Mouse (Mus musculus): ENCODE measurements around the gene Hormad1. TPM values are rescaled to one million over a fixed set of nuclear protein-coding genes. Genes with fewer than 3 reads are reported as not detected.

Gene Hormad1
- polyA plus RNA-seq, 1 experiment from 2014 or later: not detected

GRCm38 (mm10) chr3:95523662-95524061 is 35.8 kb upstream of the Hormad1 start:
- no peak overlapping the region for H3K4me3 ChIP-seq (ENCODE audit: low read depth, low read length)
- no peaks in the 10 kb centered on the region for H3K36me3 ChIP-seq (replicated peaks; ENCODE audit: control insufficient read depth, insufficient read depth, low read depth, low read length)
- DNase-seq (ENCODE audit: low spot score) (no peak), ATAC-seq (replicated peaks; ENCODE audit: insufficient number of reproducible peaks, low FRiP score, low TSS enrichment, low read depth) (no peak)
- WGBS: 64% methylated on average over 3 of the region's 3 CpGs
- H3K27me3 ChIP-seq (ENCODE audit: control insufficient read depth, insufficient read depth, low read length): no peaks in the 10 kb centered on the region
- H3K9ac ChIP-seq (replicated peaks; ENCODE audit: low read length): no peak overlapping the region
- H3K4me1 ChIP-seq (ENCODE audit: control insufficient read depth, insufficient read depth, low read length): no peaks in the 10 kb centered on the region
- no peak overlapping the region for H3K27ac ChIP-seq (replicated peaks; ENCODE audit: low read depth, low read length)
- H3K9me3 ChIP-seq (replicated peaks; ENCODE audit: control insufficient read depth, low read length): no peaks in the 10 kb centered on the region
- H3K4me2 ChIP-seq (ENCODE audit: low read depth, low read length): no peak overlapping the region

DNA sequence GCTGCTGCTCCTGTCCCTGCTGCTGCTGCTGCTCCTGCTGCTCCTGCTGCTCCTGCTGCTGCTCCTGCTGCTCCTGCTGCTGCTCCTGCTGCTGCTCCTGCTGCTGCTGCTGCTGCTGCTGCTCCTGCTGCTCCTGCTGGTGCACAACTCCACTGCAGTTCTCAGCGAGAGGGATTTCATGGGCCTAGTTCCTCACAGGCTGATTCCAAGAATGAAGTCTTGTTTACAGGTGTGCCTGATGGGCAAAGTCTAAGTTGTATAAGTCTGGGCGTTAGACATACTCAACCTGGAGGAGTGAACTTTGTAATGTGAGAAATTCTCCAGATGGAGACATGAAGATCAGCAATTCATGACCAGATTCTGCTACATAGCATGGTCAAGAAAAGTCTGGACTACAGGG is 34.8 kb upstream of the Hormad1 start:
- Histone ChIP-seq H3K9ac (replicated peaks; ENCODE audit: low read length) (no peak overlapping the region), H3K9me3 (replicated peaks; ENCODE audit: control insufficient read depth, low read length) (no peaks in the 10 kb centered on the region), H3K27me3 (ENCODE audit: control insufficient read depth, insufficient read depth, low read length) (no peaks in the 10 kb centered on the region), H3K4me1 (ENCODE audit: control insufficient read depth, insufficient read depth, low read length) (no peaks in the 10 kb centered on the region), H3K27ac (replicated peaks; ENCODE audit: low read depth, low read length) (no peak overlapping the region), H3K4me3 (ENCODE audit: low read depth, low read length) (no peak overlapping the region), H3K4me2 (ENCODE audit: low read depth, low read length) (no peak overlapping the region), H3K36me3 (replicated peaks; ENCODE audit: control insufficient read depth, insufficient read depth, low read depth, low read length) (no peaks in the 10 kb centered on the region)
- DNase-seq (ENCODE audit: low spot score) (no peak), ATAC-seq (replicated peaks; ENCODE audit: insufficient number of reproducible peaks, low FRiP score, low TSS enrichment, low read depth) (no peak)
- 71% methylated on average over 2 of the region's 2 CpGs for WGBS

DNA sequence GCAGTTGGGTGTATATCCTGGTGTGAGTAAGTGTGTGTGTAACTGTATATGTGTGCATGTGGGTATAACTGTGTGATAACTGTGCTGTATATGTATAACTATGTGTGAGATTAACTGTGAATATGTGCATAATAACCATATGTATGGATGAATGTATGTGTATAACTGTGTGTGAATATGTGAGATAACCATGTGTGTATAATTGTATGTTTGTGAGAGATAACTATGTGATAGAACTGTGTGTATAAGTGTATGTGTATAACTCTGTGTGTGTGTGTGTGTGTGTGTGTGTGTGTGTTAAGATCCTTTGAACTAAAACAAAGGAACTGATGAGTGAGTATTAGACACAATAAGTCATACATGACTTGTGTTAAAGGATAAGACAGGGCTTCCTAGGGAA is 33.4 kb upstream of the Hormad1 start:
- ATAC-seq (replicated peaks; ENCODE audit: insufficient number of reproducible peaks, low FRiP score, low TSS enrichment, low read depth) (no peak), DNase-seq (ENCODE audit: low spot score) (no peak)
- H3K9ac ChIP-seq (replicated peaks; ENCODE audit: low read length): no peak overlapping the region
- no peak overlapping the region for H3K4me3 ChIP-seq (ENCODE audit: low read depth, low read length)
- H3K4me1 ChIP-seq (ENCODE audit: control insufficient read depth, insufficient read depth, low read length): no peaks in the 10 kb centered on the region
- H3K9me3 ChIP-seq (replicated peaks; ENCODE audit: control insufficient read depth, low read length): no peaks in the 10 kb centered on the region
- H3K27me3 ChIP-seq (ENCODE audit: control insufficient read depth, insufficient read depth, low read length): no peaks in the 10 kb centered on the region
- H3K4me2 ChIP-seq (ENCODE audit: low read depth, low read length): no peak overlapping the region
- H3K27ac ChIP-seq (replicated peaks; ENCODE audit: low read depth, low read length): no peak overlapping the region
- no peaks in the 10 kb centered on the region for H3K36me3 ChIP-seq (replicated peaks; ENCODE audit: control insufficient read depth, insufficient read depth, low read depth, low read length)

- H3K36me3 ChIP-seq (replicated peaks; ENCODE audit: control insufficient read depth, insufficient read depth, low read depth, low read length): no peaks in the 10 kb centered on the region
- no peak within 1 kb of the TSS for H3K4me3 ChIP-seq (ENCODE audit: low read depth, low read length)
- H3K9ac ChIP-seq (replicated peaks; ENCODE audit: low read length): no peak within 1 kb of the TSS
- no peaks in the 10 kb centered on the region for H3K4me1 ChIP-seq (ENCODE audit: control insufficient read depth, insufficient read depth, low read length)
- no peak for ATAC-seq (replicated peaks; ENCODE audit: insufficient number of reproducible peaks, low FRiP score, low TSS enrichment, low read depth)
- H3K9me3 ChIP-seq (replicated peaks; ENCODE audit: control insufficient read depth, low read length): no peaks in the 10 kb centered on the region
- WGBS: 91% methylated on average over 8 of the region's 8 CpGs
- no peak within 1 kb of the TSS for H3K27ac ChIP-seq (replicated peaks; ENCODE audit: low read depth, low read length)
- no peak within 1 kb of the TSS for H3K4me2 ChIP-seq (ENCODE audit: low read depth, low read length)
- no peaks in the 10 kb centered on the region for H3K27me3 ChIP-seq (ENCODE audit: control insufficient read depth, insufficient read depth, low read length)
- DNase-seq (ENCODE audit: low spot score): no peak
Observed at GRCm38 (mm10) chr3:95526622-95527211, 32.8 kb upstream of the Hormad1 start, which contains the start of gene Ctss. TSS of gene Ctss (plus strand) at chr3:95526786.

- H3K4me2 ChIP-seq (ENCODE audit: low read depth, low read length): no peak overlapping the region
- no peaks in the 10 kb centered on the region for H3K36me3 ChIP-seq (replicated peaks; ENCODE audit: control insufficient read depth, insufficient read depth, low read depth, low read length)
- 90% methylated on average over 6 of the region's 6 CpGs for WGBS
- no peaks in the 10 kb centered on the region for H3K27me3 ChIP-seq (ENCODE audit: control insufficient read depth, insufficient read depth, low read length)
- no peak overlapping the region for H3K9ac ChIP-seq (replicated peaks; ENCODE audit: low read length)
- no peak for DNase-seq (ENCODE audit: low spot score)
- no peak overlapping the region for H3K4me3 ChIP-seq (ENCODE audit: low read depth, low read length)
- ATAC-seq (replicated peaks; ENCODE audit: insufficient number of reproducible peaks, low FRiP score, low TSS enrichment, low read depth): no peak
- H3K9me3 ChIP-seq (replicated peaks; ENCODE audit: control insufficient read depth, low read length): no peaks in the 10 kb centered on the region
- no peaks in the 10 kb centered on the region for H3K4me1 ChIP-seq (ENCODE audit: control insufficient read depth, insufficient read depth, low read length)
- no peak overlapping the region for H3K27ac ChIP-seq (replicated peaks; ENCODE audit: low read depth, low read length)
Observed at GRCm38 (mm10) chr3:95529814-95530213, 29.7 kb upstream of the Hormad1 start.

DNA sequence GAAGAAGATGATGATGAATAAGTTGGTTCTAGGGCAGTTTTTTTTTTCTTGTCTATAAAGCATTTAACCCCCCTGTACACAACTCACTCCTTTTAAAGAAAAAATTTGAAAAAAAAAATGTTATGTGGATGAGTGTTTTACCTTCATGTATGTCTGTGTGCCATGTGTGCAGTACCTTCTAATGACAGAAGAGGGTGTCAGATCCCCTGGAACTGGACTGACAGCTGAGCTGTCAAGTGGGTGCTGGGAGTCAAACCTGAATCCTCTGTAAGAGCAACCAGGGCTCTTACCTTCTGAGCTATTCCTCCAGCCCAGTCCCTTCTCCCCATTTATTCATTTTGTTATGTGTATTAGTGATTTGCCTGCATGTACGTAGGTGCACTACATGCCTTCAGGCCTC is 28.5 kb upstream of the Hormad1 start:
- H3K9ac ChIP-seq (replicated peaks; ENCODE audit: low read length): no peak overlapping the region
- WGBS: 91% methylated on average over 1 of the region's 1 CpGs
- no peaks in the 10 kb centered on the region for H3K9me3 ChIP-seq (replicated peaks; ENCODE audit: control insufficient read depth, low read length)
- no peaks in the 10 kb centered on the region for H3K4me1 ChIP-seq (ENCODE audit: control insufficient read depth, insufficient read depth, low read length)
- no peak overlapping the region for H3K27ac ChIP-seq (replicated peaks; ENCODE audit: low read depth, low read length)
- H3K27me3 ChIP-seq (ENCODE audit: control insufficient read depth, insufficient read depth, low read length): no peaks in the 10 kb centered on the region
- DNase-seq (ENCODE audit: low spot score) (no peak), ATAC-seq (replicated peaks; ENCODE audit: insufficient number of reproducible peaks, low FRiP score, low TSS enrichment, low read depth) (no peak)
- H3K4me2 ChIP-seq (ENCODE audit: low read depth, low read length): no peak overlapping the region
- no peak overlapping the region for H3K4me3 ChIP-seq (ENCODE audit: low read depth, low read length)
- no peaks in the 10 kb centered on the region; the same call in 1 of the 2 replicates for H3K36me3 ChIP-seq (replicated peaks; ENCODE audit: control insufficient read depth, insufficient read depth, low read depth, low read length)

- WGBS: 86% methylated on average over 5 of the region's 5 CpGs
- H3K4me3 ChIP-seq (ENCODE audit: low read depth, low read length): no peak overlapping the region
- H3K9ac ChIP-seq (replicated peaks; ENCODE audit: low read length): no peak overlapping the region
- no peak overlapping the region for H3K27ac ChIP-seq (replicated peaks; ENCODE audit: low read depth, low read length)
- H3K9me3 ChIP-seq (replicated peaks; ENCODE audit: control insufficient read depth, low read length): no peaks in the 10 kb centered on the region
- no peak for DNase-seq (ENCODE audit: low spot score)
- H3K4me1 ChIP-seq (ENCODE audit: control insufficient read depth, insufficient read depth, low read length): no peaks in the 10 kb centered on the region
- no peak overlapping the region for H3K4me2 ChIP-seq (ENCODE audit: low read depth, low read length)
- H3K27me3 ChIP-seq (ENCODE audit: control insufficient read depth, insufficient read depth, low read length): no peaks in the 10 kb centered on the region
- ATAC-seq (replicated peaks; ENCODE audit: insufficient number of reproducible peaks, low FRiP score, low TSS enrichment, low read depth): no peak
- no peaks in the 10 kb centered on the region; the same call in 1 of the 2 replicates for H3K36me3 ChIP-seq (replicated peaks; ENCODE audit: control insufficient read depth, insufficient read depth, low read depth, low read length)
Observed at GRCm38 (mm10) chr3:95533364-95533763, 26.1 kb upstream of the Hormad1 start.

DNA sequence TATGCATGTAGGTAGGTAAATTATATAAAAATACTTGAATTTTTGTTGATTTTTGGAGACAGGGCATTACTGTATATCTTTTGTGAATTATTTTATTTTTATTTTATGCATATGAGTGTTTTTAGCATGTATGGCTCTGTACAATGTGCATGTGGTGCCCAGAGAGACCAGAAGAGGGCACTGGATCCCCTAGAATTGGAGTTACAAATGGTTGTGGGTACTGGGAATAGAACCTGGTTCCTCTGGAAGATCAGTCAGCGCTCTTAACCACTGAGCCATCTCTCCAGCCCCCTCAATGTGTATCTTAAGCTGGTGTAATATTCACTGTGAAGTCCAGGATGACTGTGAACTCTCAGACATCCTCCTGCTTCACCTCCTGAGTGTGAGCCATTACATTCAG is 24.6 kb upstream of the Hormad1 start:
- Histone ChIP-seq H3K4me3 (ENCODE audit: low read depth, low read length) (no peak overlapping the region), H3K9me3 (replicated peaks; ENCODE audit: control insufficient read depth, low read length) (no peaks in the 10 kb centered on the region), H3K4me2 (ENCODE audit: low read depth, low read length) (no peak overlapping the region), H3K4me1 (ENCODE audit: control insufficient read depth, insufficient read depth, low read length) (no peaks in the 10 kb centered on the region), H3K36me3 (replicated peaks; ENCODE audit: control insufficient read depth, insufficient read depth, low read depth, low read length) (no peaks in the 10 kb centered on the region; the same call in 1 of the 2 replicates), H3K27me3 (ENCODE audit: control insufficient read depth, insufficient read depth, low read length) (no peaks in the 10 kb centered on the region), H3K27ac (replicated peaks; ENCODE audit: low read depth, low read length) (no peak overlapping the region), H3K9ac (replicated peaks; ENCODE audit: low read length) (no peak overlapping the region)
- 84% methylated on average over 1 of the region's 1 CpGs for WGBS
- ATAC-seq (replicated peaks; ENCODE audit: insufficient number of reproducible peaks, low FRiP score, low TSS enrichment, low read depth): no peak
- DNase-seq (ENCODE audit: low spot score): no peak

Measured in embryonic facial prominence, embryonic 11.5 days (tissue).